Mouse (Mus musculus) embryonic facial prominence, embryonic 11.5 days (tissue): ENCODE measurements around the gene Akap11. TPM values are rescaled to one million over a fixed set of nuclear protein-coding genes. Genes with fewer than 3 reads are reported as not detected.

Source experiments
- ATAC-seq: fragments of 200-750 bp; cut with Nextera tagmentation; replicated peaks from 2 replicates; pipeline ENCODE4 v1.8.0; 2017; ENCODE audit warnings: low read depth; ENCODE audit not compliant: insufficient number of reproducible peaks, low FRiP score, low TSS enrichment
- DNase-seq: peaks from one replicate; pipeline ENCODE4 v3.0.0-alpha.2; 2015; ENCODE audit warnings: low spot score
- H3K27ac ChIP-seq: fragments of 300-500 bp; sonication (generic); replicated peaks from 2 replicates; pipeline ENCODE4 v1.5.1; 2014; ENCODE audit warnings: mild to moderate bottlenecking, low read depth, low read length, control low read depth
- H3K27me3 ChIP-seq: fragments of 300-500 bp; sonication (generic); 2 replicates; pipeline ENCODE4 v1.6.1; 2014; ENCODE audit warnings: mild to moderate bottlenecking, low read length, moderate library complexity, mixed read lengths; ENCODE audit not compliant: control insufficient read depth, insufficient read depth
- H3K36me3 ChIP-seq: fragments of 300-500 bp; sonication (generic); replicated peaks from 2 replicates; pipeline ENCODE4 v1.6.1; 2014; ENCODE audit warnings: low read depth, mild to moderate bottlenecking, low read length, moderate library complexity, mixed read lengths; ENCODE audit not compliant: control insufficient read depth, insufficient read depth
- H3K4me1 ChIP-seq: fragments of 300-500 bp; sonication (generic); 2 replicates; pipeline ENCODE4 v1.6.1; 2014; ENCODE audit warnings: low read length, mixed read lengths; ENCODE audit not compliant: control insufficient read depth, insufficient read depth
- H3K4me2 ChIP-seq: fragments of 300-500 bp; sonication (generic); 2 replicates; pipeline ENCODE4 v1.6.1; 2014; ENCODE audit warnings: low read depth, mild to moderate bottlenecking, control low read depth, low read length, moderate library complexity
- H3K4me3 ChIP-seq: fragments of 300-500 bp; sonication (generic); 2 replicates; pipeline ENCODE4 v1.5.1; 2014; ENCODE audit warnings: low read depth, low read length, control low read depth
- H3K9ac ChIP-seq: fragments of 300-500 bp; sonication (generic); replicated peaks from 2 replicates; pipeline ENCODE4 v1.6.1; 2014; ENCODE audit warnings: mild to moderate bottlenecking, control low read depth, low read length
- H3K9me3 ChIP-seq: fragments of 300-500 bp; sonication (generic); replicated peaks from 2 replicates; pipeline ENCODE4 v1.6.1; 2016; ENCODE audit warnings: mild to moderate bottlenecking, low read length, inconsistent platforms, mixed read lengths; ENCODE audit not compliant: control insufficient read depth
- WGBS: fragments of 180-500 bp; shearing (Covaris S2); extraction: QIAGEN DNeasy Blood & Tissue Kit; methylation state at CpG from one replicate; pipeline ENCODE4 v1.1.7; 2014; 5-methylcytosine and 5-hydroxymethylcytosine counted together
- polyA plus RNA-seq: library from polyadenylated mRNA; unstranded; fragments of >200 nt; fragmentation: Nextera tagmentation; extraction: Ambion mirVana; gene quantifications from 2 replicates; pipeline ENCODE4 v1.2.1, GENCODE M21; 2014

The Akap11 gene
- polyA plus RNA-seq, 1 experiment from 2014 or later, result 17.7 TPM

DNA sequence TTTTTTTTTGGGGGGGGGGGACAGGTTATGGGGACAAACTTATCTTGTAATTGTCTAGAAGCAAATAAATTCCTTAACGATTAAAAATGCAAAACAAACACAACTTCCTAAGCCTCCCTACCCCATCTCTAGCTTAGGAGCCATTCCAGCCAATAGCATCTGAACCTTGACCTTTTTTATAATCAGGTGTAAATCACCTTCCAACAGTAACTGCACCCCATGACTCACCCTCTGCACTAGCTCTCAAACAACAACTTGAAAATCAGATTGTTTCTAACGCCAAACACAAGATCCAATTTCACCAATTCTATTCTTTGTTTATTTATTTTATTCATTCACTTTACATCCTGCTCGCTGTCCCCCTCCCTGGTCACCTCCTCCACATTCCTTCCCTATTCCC is 10.1 kb downstream of the Akap11 start:
- ATAC-seq (no peak), DNase-seq (no peak)
- Histone ChIP-seq H3K4me2 (no peak overlapping the region), H3K9me3 (no peaks in the 10 kb centered on the region), H3K36me3 (no peaks in the 10 kb centered on the region), H3K27me3 (no peaks in the 10 kb centered on the region), H3K4me1 (no peaks in the 10 kb centered on the region), H3K27ac (no peak overlapping the region), H3K9ac (no peak overlapping the region), H3K4me3 (no peak overlapping the region)
- WGBS, result 61% methylated on average over 3 of the region's 3 CpGs

DNA sequence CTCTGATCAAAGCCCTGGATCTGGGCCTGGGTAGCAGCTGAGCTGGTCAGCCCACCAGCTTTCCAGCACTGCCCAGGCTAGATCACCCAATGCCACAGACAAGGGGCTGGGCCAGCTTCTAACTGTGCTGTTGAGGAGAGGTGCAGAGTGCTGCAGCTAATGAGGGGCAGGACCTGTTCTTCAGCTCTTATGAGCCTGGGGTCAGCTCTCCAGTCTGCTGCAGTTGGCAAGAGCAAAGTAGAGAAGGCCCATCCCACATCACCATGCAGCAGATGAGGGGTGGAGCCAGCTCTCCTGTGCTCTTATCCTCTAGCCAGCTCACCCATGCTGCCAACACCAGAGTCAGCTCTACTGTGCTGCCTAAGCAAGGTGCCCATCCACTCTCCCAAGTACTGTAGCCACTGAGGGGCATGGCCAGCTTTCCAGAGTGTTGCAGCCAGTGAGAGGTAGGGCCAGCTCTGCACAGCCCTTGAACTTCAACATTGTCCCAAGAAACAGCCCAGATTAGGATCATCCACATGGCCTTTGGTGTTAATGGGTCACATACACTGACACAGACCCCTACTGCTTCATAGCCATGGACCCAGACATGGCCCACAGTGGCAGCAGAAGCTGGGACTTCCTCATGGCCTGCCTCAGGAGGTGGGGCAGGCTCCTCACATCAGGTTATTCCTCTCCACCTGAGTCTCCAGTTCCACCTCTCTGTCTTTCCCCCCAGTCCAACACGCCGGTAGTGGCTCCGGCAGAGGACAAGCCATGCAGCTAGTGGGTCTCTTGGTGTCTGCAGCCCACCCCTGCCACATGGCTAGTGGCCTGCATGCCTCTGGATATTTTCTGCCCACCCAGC is 10.8 kb downstream of the Akap11 start:
- Histone ChIP-seq H3K4me3 (no peak overlapping the region), H3K9me3 (no peaks in the 10 kb centered on the region), H3K4me1 (no peaks in the 10 kb centered on the region), H3K27ac (no peak overlapping the region), H3K27me3 (no peaks in the 10 kb centered on the region), H3K36me3 (no peaks in the 10 kb centered on the region), H3K4me2 (no peak overlapping the region), H3K9ac (no peak overlapping the region)
- WGBS, result 90% methylated on average over 3 of the region's 3 CpGs
- ATAC-seq (peak; percentile 56; the same call in 1 of the 2 replicates), DNase-seq (no peak)

DNA sequence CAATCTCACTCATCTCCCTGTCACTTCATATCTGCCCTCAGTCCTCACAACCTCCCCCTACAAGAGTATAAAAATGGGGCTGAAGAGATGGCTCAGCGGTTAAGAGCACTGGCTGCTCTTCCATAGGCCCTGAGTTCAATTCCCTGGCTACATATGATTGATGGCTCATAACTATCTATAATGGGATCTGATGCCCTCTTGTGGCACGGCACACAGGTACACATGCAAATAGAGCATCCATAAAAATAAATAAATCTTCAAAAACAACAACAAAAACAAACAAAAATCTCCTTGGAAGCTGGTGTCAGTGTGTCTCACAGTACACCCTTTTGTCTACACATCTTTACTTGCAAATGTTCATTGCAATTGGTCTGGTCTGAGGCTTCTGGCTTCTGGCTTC is 11.5 kb downstream of the Akap11 start:
- DNase-seq, result no peak
- Histone ChIP-seq H3K9ac (no peak overlapping the region), H3K27ac (no peak overlapping the region), H3K4me1 (no peaks in the 10 kb centered on the region), H3K9me3 (no peaks in the 10 kb centered on the region), H3K4me3 (no peak overlapping the region), H3K36me3 (no peaks in the 10 kb centered on the region), H3K27me3 (no peaks in the 10 kb centered on the region), H3K4me2 (no peak overlapping the region)
- ATAC-seq, result no peak
- WGBS, result 91% methylated on average over 2 of the region's 2 CpGs

DNA sequence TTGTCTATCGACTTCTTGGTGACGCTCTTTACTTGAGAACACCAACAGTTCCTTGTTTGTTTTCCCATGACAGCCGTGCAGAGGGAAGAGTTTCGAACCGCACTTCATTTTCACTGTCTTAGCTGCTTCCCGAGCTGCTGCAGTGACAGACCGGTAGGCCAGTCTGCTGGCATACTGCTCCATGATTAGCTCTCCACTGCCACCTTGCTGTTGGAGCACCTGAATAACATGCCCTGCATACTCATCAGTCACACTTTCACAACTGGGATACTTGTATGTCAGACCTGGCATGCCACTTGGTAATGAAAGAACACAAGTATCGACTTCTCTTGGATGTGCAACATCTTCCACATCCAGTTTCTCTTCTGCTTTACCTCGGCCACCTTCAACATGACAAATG is 25.9 kb downstream of the Akap11 start:
- H3K9me3 ChIP-seq, result no peaks in the 10 kb centered on the region
- H3K27me3 ChIP-seq, result no peaks in the 10 kb centered on the region
- DNase-seq (no peak), ATAC-seq (no peak)
- H3K36me3 ChIP-seq, result peaks cover 2% of the 10 kb centered on the region; the same call in 1 of the 2 replicates
- H3K27ac ChIP-seq, result no peak overlapping the region
- H3K4me1 ChIP-seq, result no peaks in the 10 kb centered on the region
- H3K4me2 ChIP-seq, result no peak overlapping the region
- 79% methylated on average over 9 of the region's 9 CpGs for WGBS
- H3K4me3 ChIP-seq, result no peak overlapping the region
- no peak overlapping the region for H3K9ac ChIP-seq

DNA sequence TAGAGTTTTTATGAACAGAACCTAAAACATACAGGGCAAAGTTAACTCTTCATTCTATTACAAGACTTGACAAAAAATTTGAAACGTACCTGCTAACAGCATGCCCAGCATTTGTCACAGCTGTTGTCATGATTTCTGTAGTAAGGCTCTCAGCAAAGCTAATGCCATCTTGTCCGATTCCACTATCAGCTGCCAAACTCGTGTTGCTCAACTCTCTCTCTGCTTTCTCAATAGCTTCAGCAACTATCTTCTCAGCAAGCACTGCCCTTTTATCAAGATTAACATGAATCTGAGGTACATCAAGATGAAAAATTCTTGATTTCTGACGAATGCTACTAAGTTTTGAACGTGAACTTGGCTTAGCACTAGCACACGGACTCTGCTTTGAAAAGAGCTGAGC is 26.8 kb downstream of the Akap11 start:
- ATAC-seq (no peak), DNase-seq (no peak)
- H3K27ac ChIP-seq, result no peak overlapping the region
- no peaks in the 10 kb centered on the region for H3K4me1 ChIP-seq
- H3K4me2 ChIP-seq, result no peak overlapping the region
- WGBS, result 89% methylated on average over 6 of the region's 6 CpGs
- no peak overlapping the region for H3K9ac ChIP-seq
- H3K36me3 ChIP-seq, result peaks cover 2% of the 10 kb centered on the region; the same call in 1 of the 2 replicates
- H3K9me3 ChIP-seq, result no peaks in the 10 kb centered on the region
- H3K4me3 ChIP-seq, result no peak overlapping the region
- no peaks in the 10 kb centered on the region for H3K27me3 ChIP-seq

DNA sequence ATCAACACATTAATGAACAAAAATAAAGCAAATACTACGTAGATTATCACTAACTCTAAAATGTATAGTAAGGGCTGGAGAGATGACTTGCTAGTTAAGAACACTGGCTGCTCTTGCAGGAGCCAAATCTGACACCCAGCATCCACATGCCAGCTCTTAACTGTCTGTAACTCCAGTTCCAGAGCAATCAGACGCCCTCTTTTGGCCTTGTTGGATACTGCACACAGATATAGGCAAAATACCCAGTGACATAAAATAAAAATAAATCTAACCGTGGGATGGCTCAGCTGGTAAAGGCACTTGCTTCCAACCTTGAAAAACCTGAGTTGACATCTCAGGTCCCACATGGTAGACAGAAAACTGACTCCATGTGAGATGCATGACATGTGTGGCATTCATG is 36.0 kb downstream of the Akap11 start:
- no peak overlapping the region for H3K4me2 ChIP-seq
- DNase-seq (peak; percentile 9), ATAC-seq (no peak)
- H3K9ac ChIP-seq, result no peak overlapping the region
- no peaks in the 10 kb centered on the region for H3K9me3 ChIP-seq
- no peak overlapping the region for H3K27ac ChIP-seq
- H3K4me1 ChIP-seq, result no peaks in the 10 kb centered on the region
- H3K4me3 ChIP-seq, result no peak overlapping the region
- WGBS, result 81% methylated on average over 3 of the region's 3 CpGs
- no peaks in the 10 kb centered on the region for H3K36me3 ChIP-seq
- no peaks in the 10 kb centered on the region for H3K27me3 ChIP-seq

DNA sequence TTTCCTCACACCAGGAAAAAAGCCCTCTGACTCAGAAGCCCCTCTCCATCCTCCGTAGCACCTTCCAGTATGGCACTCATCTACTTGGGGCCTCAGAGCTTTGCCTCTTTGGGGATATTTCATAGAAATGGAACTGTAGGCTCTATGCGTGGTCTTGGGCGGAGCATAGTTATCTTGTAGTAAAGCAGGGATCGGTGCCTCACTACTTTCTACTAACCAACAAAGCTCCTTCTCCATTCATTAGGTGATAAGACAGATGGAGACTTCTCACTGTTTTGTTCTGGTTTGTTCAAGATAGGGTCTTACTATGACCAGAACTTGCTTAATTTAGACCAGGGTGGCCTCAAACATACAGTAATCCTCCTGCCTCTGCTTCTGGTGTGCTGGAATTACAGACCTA is 39.9 kb downstream of the Akap11 start:
- no peak overlapping the region for H3K4me3 ChIP-seq
- 92% methylated on average over 4 of the region's 4 CpGs for WGBS
- no peak for ATAC-seq
- DNase-seq, result no peak
- H3K27ac ChIP-seq, result no peak overlapping the region
- H3K9me3 ChIP-seq, result no peaks in the 10 kb centered on the region
- no peak overlapping the region for H3K4me2 ChIP-seq
- H3K36me3 ChIP-seq, result no peaks in the 10 kb centered on the region
- H3K9ac ChIP-seq, result no peak overlapping the region
- H3K4me1 ChIP-seq, result no peaks in the 10 kb centered on the region
- no peaks in the 10 kb centered on the region for H3K27me3 ChIP-seq

DNA sequence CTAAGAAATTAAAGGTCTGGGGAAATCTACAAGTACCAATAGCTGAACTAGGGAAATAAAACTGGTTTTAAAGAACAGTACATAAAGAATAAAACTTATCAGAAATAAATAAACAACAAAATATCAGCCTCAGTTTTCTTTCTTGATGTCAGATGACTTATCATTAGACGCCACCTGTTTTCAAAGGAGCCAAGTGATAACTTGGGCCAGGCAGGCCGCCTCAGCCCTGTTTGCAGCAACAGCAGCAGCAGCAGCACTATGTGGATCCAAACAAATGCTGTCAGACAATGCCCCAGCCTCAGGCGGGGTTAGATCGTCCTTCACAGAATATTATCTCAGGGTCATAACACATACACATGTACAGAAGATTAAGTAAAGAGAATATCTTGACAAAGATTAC is 41.4 kb downstream of the Akap11 start:
- H3K27me3 ChIP-seq, result no peaks in the 10 kb centered on the region
- 89% methylated on average over 4 of the region's 4 CpGs for WGBS
- no peak overlapping the region for H3K4me2 ChIP-seq
- no peak overlapping the region for H3K9ac ChIP-seq
- DNase-seq (no peak), ATAC-seq (no peak)
- no peaks in the 10 kb centered on the region for H3K36me3 ChIP-seq
- no peak overlapping the region for H3K27ac ChIP-seq
- H3K4me1 ChIP-seq, result no peaks in the 10 kb centered on the region
- H3K4me3 ChIP-seq, result no peak overlapping the region
- no peaks in the 10 kb centered on the region for H3K9me3 ChIP-seq
